Mouse (Mus musculus): ENCODE data around the gene Slc46a2. TPM values are rescaled to one million over a fixed set of nuclear protein-coding genes. Genes with fewer than 3 reads are reported as not detected.
A peak's percentile ranks its signal among the peaks of the same experiment; 100 is the strongest.

Gene Slc46a2
- polyA plus RNA-seq, 1 experiment from 2014 or later, result 0.06 TPM

- H3K4me2 ChIP-seq (ENCODE audit: low read length), result no peak overlapping the region
- no peaks in the 10 kb centered on the region; the same call in none of the 2 replicates for H3K4me1 ChIP-seq (ENCODE audit: control insufficient read depth, insufficient read depth, low read depth, low read length)
- H3K36me3 ChIP-seq (ENCODE audit: control insufficient read depth, insufficient read depth, low read length), result peaks cover 12% of the 10 kb centered on the region
- no peak overlapping the region for H3K27ac ChIP-seq (ENCODE audit: low read depth, low read length)
- no peak overlapping the region for H3K4me3 ChIP-seq (ENCODE audit: low read length)
- no peaks in the 10 kb centered on the region for H3K9me3 ChIP-seq (ENCODE audit: control insufficient read depth, low read length)
- H3K9ac ChIP-seq (ENCODE audit: low read depth, low read length), result no peak overlapping the region
- no peak for ATAC-seq
- WGBS, result 87% methylated on average over 2 of the region's 2 CpGs
- H3K27me3 ChIP-seq (replicated peaks; ENCODE audit: control insufficient read depth, insufficient read depth, low read length), result no peaks in the 10 kb centered on the region
Observed at GRCm38 (mm10) chr4:59881210-59881609, 33.6 kb downstream of the Slc46a2 start.

- Histone ChIP-seq H3K4me1 (ENCODE audit: control insufficient read depth, insufficient read depth, low read depth, low read length) (no peaks in the 10 kb centered on the region; the same call in none of the 2 replicates), H3K4me2 (ENCODE audit: low read length) (no peak overlapping the region), H3K9ac (ENCODE audit: low read depth, low read length) (no peak overlapping the region), H3K27ac (ENCODE audit: low read depth, low read length) (no peak overlapping the region), H3K36me3 (ENCODE audit: control insufficient read depth, insufficient read depth, low read length) (peaks cover 12% of the 10 kb centered on the region), H3K9me3 (ENCODE audit: control insufficient read depth, low read length) (no peaks in the 10 kb centered on the region), H3K4me3 (ENCODE audit: low read length) (no peak overlapping the region), H3K27me3 (replicated peaks; ENCODE audit: control insufficient read depth, insufficient read depth, low read length) (no peaks in the 10 kb centered on the region)
- no peak for ATAC-seq
- WGBS, result 90% methylated on average over 5 of the region's 5 CpGs
Observed at GRCm38 (mm10) chr4:59880725-59881124, 34.1 kb downstream of the Slc46a2 start.

GRCm38 (mm10) chr4:59879444-59879843, 35.4 kb downstream of the Slc46a2 start:
- no peaks in the 10 kb centered on the region for H3K27me3 ChIP-seq (replicated peaks; ENCODE audit: control insufficient read depth, insufficient read depth, low read length)
- no peaks in the 10 kb centered on the region; the same call in none of the 2 replicates for H3K4me1 ChIP-seq (ENCODE audit: control insufficient read depth, insufficient read depth, low read depth, low read length)
- H3K4me3 ChIP-seq (ENCODE audit: low read length), result no peak overlapping the region
- H3K27ac ChIP-seq (ENCODE audit: low read depth, low read length), result no peak overlapping the region
- WGBS, result 76% methylated on average over 3 of the region's 3 CpGs
- no peaks in the 10 kb centered on the region for H3K9me3 ChIP-seq (ENCODE audit: control insufficient read depth, low read length)
- peaks cover 12% of the 10 kb centered on the region for H3K36me3 ChIP-seq (ENCODE audit: control insufficient read depth, insufficient read depth, low read length)
- no peak for ATAC-seq
- H3K9ac ChIP-seq (ENCODE audit: low read depth, low read length), result no peak overlapping the region
- no peak overlapping the region for H3K4me2 ChIP-seq (ENCODE audit: low read length)

GRCm38 (mm10) chr4:59878595-59878994, 36.3 kb downstream of the Slc46a2 start:
- no peaks in the 10 kb centered on the region for H3K9me3 ChIP-seq (ENCODE audit: control insufficient read depth, low read length)
- H3K36me3 ChIP-seq (ENCODE audit: control insufficient read depth, insufficient read depth, low read length), result peaks cover 12% of the 10 kb centered on the region
- no peak overlapping the region for H3K27ac ChIP-seq (ENCODE audit: low read depth, low read length)
- 90% methylated on average over 8 of the region's 8 CpGs for WGBS
- no peak overlapping the region for H3K4me3 ChIP-seq (ENCODE audit: low read length)
- no peaks in the 10 kb centered on the region; the same call in none of the 2 replicates for H3K4me1 ChIP-seq (ENCODE audit: control insufficient read depth, insufficient read depth, low read depth, low read length)
- no peak for ATAC-seq
- no peak overlapping the region for H3K9ac ChIP-seq (ENCODE audit: low read depth, low read length)
- H3K4me2 ChIP-seq (ENCODE audit: low read length), result no peak overlapping the region
- no peaks in the 10 kb centered on the region for H3K27me3 ChIP-seq (replicated peaks; ENCODE audit: control insufficient read depth, insufficient read depth, low read length)

DNA sequence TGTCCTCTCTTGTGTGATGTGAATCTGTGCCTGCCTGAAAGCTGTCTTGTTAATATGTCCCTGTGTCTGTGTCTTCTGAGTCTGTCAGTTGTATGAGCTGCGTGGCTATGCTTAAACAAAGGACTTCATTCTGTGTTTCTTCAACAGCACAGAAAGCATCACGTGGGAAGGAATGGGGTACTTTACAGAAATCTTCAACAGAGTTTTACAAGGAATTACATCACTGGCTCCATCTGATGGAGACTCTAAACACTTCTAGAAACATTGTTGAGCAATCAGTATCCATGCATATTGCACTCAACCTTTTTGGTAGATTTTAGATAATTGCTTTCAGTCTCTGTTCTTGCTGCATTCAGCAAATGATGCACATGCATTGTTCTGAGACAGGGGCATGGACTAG, 37.8 kb downstream of the Slc46a2 start:
- Histone ChIP-seq H3K27me3 (replicated peaks; ENCODE audit: control insufficient read depth, insufficient read depth, low read length) (no peaks in the 10 kb centered on the region), H3K4me1 (ENCODE audit: control insufficient read depth, insufficient read depth, low read depth, low read length) (no peaks in the 10 kb centered on the region; the same call in none of the 2 replicates), H3K27ac (ENCODE audit: low read depth, low read length) (no peak overlapping the region), H3K9ac (ENCODE audit: low read depth, low read length) (no peak overlapping the region), H3K4me2 (ENCODE audit: low read length) (no peak overlapping the region; the same call in 1 of the 2 replicates), H3K4me3 (ENCODE audit: low read length) (no peak overlapping the region), H3K9me3 (ENCODE audit: control insufficient read depth, low read length) (no peaks in the 10 kb centered on the region), H3K36me3 (ENCODE audit: control insufficient read depth, insufficient read depth, low read length) (peaks cover 3% of the 10 kb centered on the region)
- WGBS, result 48% methylated on average over 2 of the region's 2 CpGs
- peak; percentile 29; the same call in 1 of the 2 replicates for ATAC-seq

- H3K4me3 ChIP-seq (ENCODE audit: low read length), result no peak overlapping the region
- no peaks in the 10 kb centered on the region; the same call in none of the 2 replicates for H3K4me1 ChIP-seq (ENCODE audit: control insufficient read depth, insufficient read depth, low read depth, low read length)
- H3K36me3 ChIP-seq (ENCODE audit: control insufficient read depth, insufficient read depth, low read length), result 0 out of 2 replicates have a peak, but pooled peaks cover 2% of the 10 kb centered on the region
- H3K27ac ChIP-seq (ENCODE audit: low read depth, low read length), result no peak overlapping the region
- WGBS, result 71% methylated on average over 6 of the region's 6 CpGs
- H3K27me3 ChIP-seq (replicated peaks; ENCODE audit: control insufficient read depth, insufficient read depth, low read length), result no peaks in the 10 kb centered on the region
- H3K9ac ChIP-seq (ENCODE audit: low read depth, low read length), result no peak overlapping the region
- no peak overlapping the region; the same call in 1 of the 2 replicates for H3K4me2 ChIP-seq (ENCODE audit: low read length)
- ATAC-seq, result no peak
- no peaks in the 10 kb centered on the region for H3K9me3 ChIP-seq (ENCODE audit: control insufficient read depth, low read length)
Observed at GRCm38 (mm10) chr4:59876570-59876969, 38.3 kb downstream of the Slc46a2 start.

DNA sequence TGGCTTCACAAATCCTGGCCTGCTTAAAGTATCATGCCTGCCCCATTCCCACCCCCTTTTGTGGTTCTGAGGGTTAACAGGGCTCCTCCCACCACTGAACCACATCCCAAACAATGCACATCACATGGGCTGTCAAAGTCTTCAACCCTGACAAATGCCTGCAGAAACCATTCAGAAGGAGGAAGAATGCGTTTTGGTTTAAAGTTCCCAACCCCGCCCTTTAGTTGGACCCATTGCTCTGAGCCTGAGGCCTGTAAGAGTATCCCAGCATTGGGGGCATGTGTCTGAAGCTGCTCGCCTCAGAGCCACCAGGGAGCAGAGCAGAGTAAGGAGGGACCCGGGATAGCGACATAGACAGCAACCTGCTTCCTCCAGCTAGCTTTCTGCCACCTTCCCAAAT, 41.0 kb downstream of the Slc46a2 start:
- Histone ChIP-seq H3K27ac (ENCODE audit: low read depth, low read length) (no peak overlapping the region), H3K4me1 (ENCODE audit: control insufficient read depth, insufficient read depth, low read depth, low read length) (peaks cover 3% of the 10 kb centered on the region)
- 31% methylated on average over 5 of the region's 5 CpGs for WGBS

DNA sequence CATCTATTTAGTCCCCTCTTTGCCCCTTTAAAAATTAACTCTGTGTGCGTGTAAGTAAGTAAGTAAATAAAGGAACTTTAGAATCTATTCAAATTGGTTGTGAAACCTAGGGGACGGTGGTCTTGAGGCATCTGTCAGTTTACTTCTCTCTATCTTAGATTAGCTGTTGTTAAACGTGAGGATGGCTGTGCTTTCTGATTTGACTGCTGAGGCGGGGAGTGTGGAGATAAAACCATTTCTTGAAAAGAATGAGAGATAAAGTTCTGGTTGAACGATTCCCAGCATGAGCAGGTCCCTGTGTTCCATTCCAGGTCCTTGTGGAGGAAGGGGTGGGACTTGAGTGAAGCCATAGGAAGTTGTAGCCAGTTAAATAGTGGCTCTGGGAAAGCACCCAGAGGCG, 41.6 kb downstream of the Slc46a2 start:
- H3K9ac ChIP-seq (ENCODE audit: low read depth, low read length), result no peak overlapping the region
- 35% methylated on average over 6 of the region's 6 CpGs for WGBS
- H3K9me3 ChIP-seq (ENCODE audit: control insufficient read depth, low read length), result no peaks in the 10 kb centered on the region
- H3K27ac ChIP-seq (ENCODE audit: low read depth, low read length), result no peak overlapping the region
- H3K4me3 ChIP-seq (ENCODE audit: low read length), result no peak overlapping the region
- ATAC-seq, result no peak
- H3K36me3 ChIP-seq (ENCODE audit: control insufficient read depth, insufficient read depth, low read length), result no peaks in the 10 kb centered on the region
- no peaks in the 10 kb centered on the region for H3K27me3 ChIP-seq (replicated peaks; ENCODE audit: control insufficient read depth, insufficient read depth, low read length)
- peaks cover 3% of the 10 kb centered on the region for H3K4me1 ChIP-seq (ENCODE audit: control insufficient read depth, insufficient read depth, low read depth, low read length)
- H3K4me2 ChIP-seq (ENCODE audit: low read length), result no peak overlapping the region

More for the DNA sequence above, 41.0 kb downstream of the Slc46a2 start:
- Histone ChIP-seq H3K9ac (ENCODE audit: low read depth, low read length) (no peak overlapping the region), H3K4me2 (ENCODE audit: low read length) (no peak overlapping the region), H3K4me3 (ENCODE audit: low read length) (no peak overlapping the region), H3K9me3 (ENCODE audit: control insufficient read depth, low read length) (no peaks in the 10 kb centered on the region), H3K36me3 (ENCODE audit: control insufficient read depth, insufficient read depth, low read length) (no peaks in the 10 kb centered on the region), H3K27me3 (replicated peaks; ENCODE audit: control insufficient read depth, insufficient read depth, low read length) (no peaks in the 10 kb centered on the region)
- ATAC-seq, result no peak

- no peaks in the 10 kb centered on the region for H3K27me3 ChIP-seq (replicated peaks; ENCODE audit: control insufficient read depth, insufficient read depth, low read length)
- peak; percentile 75 for ATAC-seq
- H3K9ac ChIP-seq (ENCODE audit: low read depth, low read length), result no peak overlapping the region
- H3K4me3 ChIP-seq (ENCODE audit: low read length), result no peak overlapping the region
- peaks cover 3% of the 10 kb centered on the region; the same call in 1 of the 2 replicates for H3K4me1 ChIP-seq (ENCODE audit: control insufficient read depth, insufficient read depth, low read depth, low read length)
- H3K9me3 ChIP-seq (ENCODE audit: control insufficient read depth, low read length), result no peaks in the 10 kb centered on the region
- whole genome bisulfite sequencing, result 62% methylated on average over 9 of the region's 9 CpGs
- no peaks in the 10 kb centered on the region for H3K36me3 ChIP-seq (ENCODE audit: control insufficient read depth, insufficient read depth, low read length)
- H3K27ac ChIP-seq (ENCODE audit: low read depth, low read length), result no peak overlapping the region
- H3K4me2 ChIP-seq (ENCODE audit: low read length), result no peak overlapping the region
Observed at GRCm38 (mm10) chr4:59870859-59871591, 43.8 kb downstream of the Slc46a2 start.
